Mouse (Mus musculus) megakaryocyte-erythroid progenitor cell, adult 5 weeks (primary cell): ENCODE measurements around the gene Mgam. TPM values are rescaled to one million over a fixed set of nuclear protein-coding genes. Genes with fewer than 3 reads are reported as not detected.

Source experiments
- polyA plus RNA-seq: library from polyadenylated mRNA; stranded (reverse); fragments of >175 nt; gene quantifications from 2 replicates; pipeline ENCODE4 v1.2.3, GENCODE M21; 2012

Gene Mgam
- polyA plus RNA-seq: 1.8 and 2.6 TPM in 2 replicates

GRCm38 (mm10) chr6:40628406-40629000 lies at the start of gene Mgam:
Mgam (plus strand) TSS chr6:40628831.

GRCm38 (mm10) chr6:40585645-40586044 lies 43.0 kb upstream of the Mgam start, which contains the start of gene Clec5a:
Clec5a (minus strand) TSS chr6:40585821.

GRCm38 (mm10) chr6:40613260-40613852 lies 15.3 kb upstream of the Mgam start, which contains the start of gene Tas2r138:
Tas2r138 (minus strand) TSS chr6:40613310.

Other genes starting within 250 kb of the Mgam start
- gene E330009J07Rik, start 192.7 kb upstream of the Mgam start, polyA plus RNA-seq: 4.2 and 5.3 TPM in 2 replicates
- not detected in 2 replicates for gene Wee2, start 189.7 kb upstream of the Mgam start, polyA plus RNA-seq
- gene Ssbp1, start 157.5 kb upstream of the Mgam start, polyA plus RNA-seq: 28.9 and 31.7 TPM in 2 replicates
- not detected in 2 replicates for gene Tas2r137, start 137.6 kb upstream of the Mgam start, polyA plus RNA-seq
- not detected in 2 replicates for gene Tas2r108, start 135.3 kb upstream of the Mgam start, polyA plus RNA-seq
- gene Prss37, start 109.3 kb upstream of the Mgam start, polyA plus RNA-seq: not detected in 2 replicates
- gene Olfr461, start 73.8 kb upstream of the Mgam start, polyA plus RNA-seq: not detected in 2 replicates
- not detected in 2 replicates for gene Olfr460, start 59.3 kb upstream of the Mgam start, polyA plus RNA-seq
- gene Clec5a, start 43.0 kb upstream of the Mgam start, polyA plus RNA-seq: 3.7 and 6.0 TPM in 2 replicates
- gene Tas2r138, start 15.5 kb upstream of the Mgam start, polyA plus RNA-seq: not detected in 2 replicates